Mouse (Mus musculus) c-Kit-positive CD71-negative TER-119-negative erythroid progenitor cells, embryonic 14.5 days (primary cell): ENCODE measurements around the gene Frs2.
"Not testable (repeated sequence)": the region's sequence is repeated elsewhere in the genome, so short reads cannot be mapped to it uniquely, and the experiment has no call there.

Experiments used
- DNase-seq: peaks from one replicate; pipeline ENCODE4 v3.0.0-alpha.2; 2013; ENCODE audit warnings: low read depth

Frs2 gene

DNA sequence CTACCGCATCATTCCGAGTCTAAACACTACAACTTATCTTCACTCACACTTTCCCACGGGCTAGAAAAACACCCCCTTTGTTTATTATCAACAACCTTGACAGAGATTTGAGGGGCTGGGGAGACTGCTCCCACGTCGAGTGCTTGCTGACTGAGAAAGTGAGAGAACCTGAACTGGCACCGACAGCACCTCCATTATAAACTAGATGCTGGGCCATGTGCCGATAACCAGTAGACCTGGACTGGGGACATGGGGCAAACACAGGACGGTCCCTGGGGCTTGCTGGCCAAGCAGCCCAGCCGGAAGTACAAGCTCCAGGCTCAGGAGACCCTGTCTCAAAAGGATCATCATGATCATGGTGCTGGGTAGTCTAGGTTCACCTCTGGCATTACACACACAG, 1.9 kb downstream of the Frs2 start:
- DNase-seq: no peak

GRCm38 (mm10) chr10:117145546-117146265, 2.6 kb downstream of the Frs2 start:
- DNase-seq: no peak

DNA sequence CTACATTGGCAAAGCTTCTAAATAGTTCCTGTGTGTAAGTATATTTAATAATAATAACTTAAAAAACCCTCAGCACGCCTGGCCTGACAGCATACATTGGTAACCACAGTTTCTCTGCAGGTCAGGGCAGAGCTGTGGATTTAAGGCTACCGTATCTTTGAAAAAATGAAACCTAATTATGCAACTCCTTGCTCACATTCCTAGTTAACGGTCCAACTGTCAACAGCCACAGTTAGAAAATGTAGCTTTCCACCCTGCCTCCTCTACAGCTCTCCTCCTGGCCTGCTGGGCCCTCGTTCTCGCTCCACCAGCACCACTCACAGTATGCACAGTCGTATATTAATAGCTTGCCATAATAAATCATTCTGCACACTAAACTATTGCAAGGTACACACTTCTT, 3.7 kb downstream of the Frs2 start:
- no peak for DNase-seq

GRCm38 (mm10) chr10:117144071-117144470, 4.3 kb downstream of the Frs2 start:
- DNase-seq: no peak

DNA sequence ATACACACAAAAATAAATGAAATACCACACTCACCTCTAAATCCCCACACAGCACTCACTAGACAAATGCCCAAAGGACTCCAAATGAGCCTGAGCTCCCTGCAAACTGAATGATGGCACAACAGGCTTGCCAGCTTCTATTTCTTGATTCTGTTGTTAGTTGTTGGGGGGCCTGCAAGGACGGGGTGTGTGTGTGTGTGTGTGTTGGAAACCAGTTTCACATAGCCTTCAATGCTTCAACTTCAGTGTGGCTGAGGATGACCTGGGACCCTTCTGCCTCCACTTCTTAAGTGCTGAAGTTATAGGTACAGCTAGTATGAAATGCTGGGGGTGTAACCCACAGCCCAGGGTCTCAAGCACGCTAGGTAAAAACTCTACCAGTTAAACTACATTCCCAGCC, 5.0 kb downstream of the Frs2 start:
- DNase-seq: no peak

- DNase-seq: no peak
Measured at GRCm38 (mm10) chr10:117141939-117142552, 6.3 kb downstream of the Frs2 start.

- not testable (repeated sequence) for DNase-seq
Measured at GRCm38 (mm10) chr10:117131506-117131905, 16.8 kb downstream of the Frs2 start.

- no peak for DNase-seq
Measured at GRCm38 (mm10) chr10:117130037-117130436, 18.3 kb downstream of the Frs2 start.

GRCm38 (mm10) chr10:117128693-117129092, 19.6 kb downstream of the Frs2 start:
- no peak for DNase-seq

DNA sequence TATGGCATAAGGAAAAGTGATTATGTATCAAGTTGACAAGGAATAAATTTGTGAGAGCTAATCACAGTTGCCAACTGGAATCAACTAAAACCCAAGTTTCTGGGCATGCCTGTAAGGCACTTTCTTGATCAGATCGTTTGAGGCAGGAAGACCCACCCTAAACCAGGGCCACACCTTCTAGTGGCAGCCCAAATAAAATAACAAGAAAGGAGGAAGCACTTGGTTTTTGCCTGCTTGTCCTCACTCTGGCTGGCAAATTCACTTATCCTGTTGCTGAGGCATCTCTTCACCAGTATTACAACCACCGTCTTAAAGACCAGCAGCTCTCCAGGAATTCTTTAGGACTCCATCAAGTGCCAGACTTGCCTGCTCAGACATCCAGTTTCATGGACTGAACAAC, 20.9 kb downstream of the Frs2 start:
- DNase-seq: no peak

DNA sequence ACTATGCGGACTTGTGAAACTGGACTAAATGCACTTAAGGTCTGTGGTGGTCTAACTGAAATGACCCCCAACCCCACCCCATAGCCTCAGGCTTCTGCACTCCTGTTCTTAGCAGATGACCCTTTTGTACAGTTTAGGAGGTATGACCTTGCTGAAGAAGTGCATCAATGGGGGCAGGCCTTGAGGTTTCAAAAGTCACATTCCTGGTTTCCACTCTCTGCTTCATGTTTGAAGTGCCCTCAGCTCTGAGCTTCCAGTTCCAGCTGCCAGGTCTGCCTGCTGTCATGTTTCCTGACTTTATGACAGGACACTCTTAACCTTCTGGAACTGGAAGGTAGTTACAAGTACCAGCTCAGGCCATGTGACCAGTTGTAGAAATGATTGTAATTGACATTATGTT, 21.6 kb downstream of the Frs2 start:
- DNase-seq: no peak

- DNase-seq: no peak
Measured at GRCm38 (mm10) chr10:117126233-117126632, 22.1 kb downstream of the Frs2 start.

- DNase-seq: no peak
Measured at GRCm38 (mm10) chr10:117121448-117121847, 26.9 kb downstream of the Frs2 start.

- DNase-seq: no peak
Measured at GRCm38 (mm10) chr10:117120051-117120666, 28.2 kb downstream of the Frs2 start.

DNA sequence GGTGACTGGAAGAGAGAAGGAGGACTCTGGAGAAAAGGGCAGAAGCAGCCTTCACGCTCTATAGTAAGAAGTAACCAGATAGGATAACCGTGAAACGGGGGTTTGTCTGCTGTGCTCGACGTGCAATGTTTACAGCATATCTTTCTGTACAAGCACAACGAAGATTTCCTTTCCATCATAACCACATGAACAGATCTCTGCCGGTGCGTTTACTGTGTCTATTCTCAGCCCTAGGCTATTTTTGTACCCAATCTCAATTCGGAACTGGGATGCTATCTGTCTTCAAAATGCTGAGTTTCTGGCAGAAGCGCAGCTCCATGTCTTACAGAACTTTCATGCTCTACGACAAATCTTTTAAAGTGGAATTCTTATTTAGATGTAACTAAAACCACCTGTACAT, 28.8 kb downstream of the Frs2 start:
- no peak for DNase-seq

DNA sequence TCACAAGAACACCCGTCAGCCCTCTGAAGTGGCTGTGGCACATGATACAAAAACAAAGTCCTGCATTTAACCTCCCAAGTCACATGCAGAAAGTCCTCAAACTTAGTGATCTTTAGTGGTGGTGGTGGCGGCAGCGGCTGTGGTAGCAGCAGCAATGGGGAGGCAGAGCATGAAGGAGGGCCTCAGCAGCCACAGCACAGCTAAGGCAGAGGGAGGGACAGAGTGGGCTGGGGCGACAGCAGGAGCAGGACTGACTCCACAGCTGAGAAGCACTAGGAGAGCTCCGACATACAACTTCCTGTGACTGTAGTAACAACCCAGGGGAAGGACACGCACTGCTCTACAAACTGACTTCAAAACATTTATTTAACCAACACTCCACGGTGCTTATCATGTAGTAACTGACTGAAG, 29.9 kb downstream of the Frs2 start:
- no peak for DNase-seq

DNA sequence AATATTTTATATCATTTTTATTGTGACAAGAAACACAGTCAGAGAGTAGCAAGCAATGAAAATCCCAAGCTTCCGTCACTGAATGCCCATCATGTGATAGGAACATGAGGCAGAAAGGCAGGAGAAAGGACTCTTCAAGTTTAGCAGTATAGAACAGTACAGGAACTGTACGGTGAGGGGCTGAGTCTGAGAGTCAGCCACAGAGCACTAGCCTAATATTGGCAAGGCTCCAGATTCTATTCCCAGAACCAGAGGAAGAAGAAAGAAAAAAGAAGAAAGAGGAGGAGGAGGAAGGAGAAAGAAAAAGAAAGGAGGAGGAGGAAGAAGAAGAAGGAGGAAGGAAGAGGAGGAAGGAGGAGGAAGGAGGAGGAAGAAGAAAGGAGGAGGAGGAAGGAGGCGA, 32.7 kb downstream of the Frs2 start:
- no peak for DNase-seq

- DNase-seq: peak; percentile 40
Measured at GRCm38 (mm10) chr10:117112545-117112944, 35.8 kb downstream of the Frs2 start.

- DNase-seq: no peak
Measured at GRCm38 (mm10) chr10:117111455-117111854, 36.9 kb downstream of the Frs2 start.

DNA sequence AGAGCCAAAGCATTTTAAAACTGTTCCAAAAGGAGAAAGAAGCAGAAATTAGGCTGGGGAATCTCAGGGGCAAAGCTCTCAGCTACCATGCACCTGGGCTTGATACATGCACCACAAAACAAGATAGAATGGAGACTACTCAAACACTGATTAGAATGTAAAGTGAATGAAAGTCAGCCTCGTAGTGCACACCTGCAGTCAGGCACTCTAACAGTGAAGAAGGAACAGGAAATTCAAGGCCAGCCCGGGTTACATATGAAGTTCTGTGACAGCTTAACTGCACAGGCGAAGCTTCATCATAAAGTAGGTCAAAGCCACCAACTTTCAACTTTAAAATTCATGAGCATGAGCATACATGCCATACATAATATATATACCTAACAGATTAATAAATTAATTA, 38.1 kb downstream of the Frs2 start:
- no peak for DNase-seq

DNA sequence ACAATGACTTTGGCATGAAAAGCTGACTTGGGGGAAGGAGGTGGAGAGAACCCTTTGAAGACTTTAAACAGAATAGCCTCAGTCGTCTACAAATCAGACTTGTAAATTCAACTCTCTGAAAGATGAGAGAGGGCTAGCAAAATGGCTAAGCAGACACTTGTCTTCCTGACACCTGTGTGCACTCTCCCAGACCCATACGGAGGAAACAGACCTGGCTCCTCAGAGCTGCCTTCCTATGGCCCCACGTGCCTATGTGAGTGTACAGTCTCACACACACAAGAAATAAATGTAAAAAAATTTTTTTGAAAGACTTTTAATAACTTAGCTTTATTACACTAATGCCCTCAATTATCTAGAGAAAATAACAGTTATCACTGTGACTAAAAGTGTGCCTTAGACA, 41.6 kb downstream of the Frs2 start:
- no peak for DNase-seq

GRCm38 (mm10) chr10:117106244-117106643, 42.1 kb downstream of the Frs2 start:
- peak; percentile 34 for DNase-seq

GRCm38 (mm10) chr10:117105015-117105414, 43.3 kb downstream of the Frs2 start:
- no peak for DNase-seq
